Mouse (Mus musculus) common myeloid progenitor, adult 5-6 weeks (primary cell): ENCODE data around the gene Olfml2a. TPM values are rescaled to one million over a fixed set of nuclear protein-coding genes. Genes with fewer than 3 reads are reported as not detected.
A peak's percentile ranks its signal among the peaks of the same experiment; 100 is the strongest.

ENCODE experiments used
- ATAC-seq: replicated peaks from 2 replicates; pipeline ENCODE4 v1.8.0; 2016; ENCODE audit warnings: low read depth, mild to moderate bottlenecking, moderate TSS enrichment, inconsistent platforms; ENCODE audit not compliant: poor library complexity, severe bottlenecking
- total RNA-seq: library from RNA; stranded (forward); fragments of 200-1000, 187-1606 nt; gene quantifications from 2 replicates; pipeline ENCODE4 v1.2.3, GENCODE M21; 2017

The Olfml2a gene
- total RNA-seq: not detected in 2 replicates

GRCm38 (mm10) chr2:38931851-38932667, at the start of gene Olfml2a:
Gene Olfml2a, plus strand, starts transcription at chr2:38931978.
- peak; percentile 90 for ATAC-seq

DNA sequence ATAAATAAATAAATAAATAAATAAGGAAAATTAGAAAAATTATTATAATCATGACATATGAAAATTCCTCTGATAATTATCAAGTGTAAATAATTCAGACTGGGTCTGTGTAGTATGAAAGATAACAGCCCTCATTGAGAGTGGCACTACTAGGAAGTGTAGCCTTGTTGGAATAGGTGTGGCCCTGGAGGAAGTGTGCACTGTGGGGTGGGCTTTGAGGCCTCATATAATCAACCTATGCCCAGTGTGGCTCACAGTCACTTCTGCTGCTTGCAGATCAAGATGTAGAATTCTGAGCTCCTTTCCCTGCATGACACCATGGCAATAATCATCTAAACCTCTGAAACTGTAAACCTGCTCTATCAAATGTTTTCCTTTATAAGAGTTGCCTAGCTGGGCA, 28.9 kb upstream of the Olfml2a start:
- no peak for ATAC-seq

DNA sequence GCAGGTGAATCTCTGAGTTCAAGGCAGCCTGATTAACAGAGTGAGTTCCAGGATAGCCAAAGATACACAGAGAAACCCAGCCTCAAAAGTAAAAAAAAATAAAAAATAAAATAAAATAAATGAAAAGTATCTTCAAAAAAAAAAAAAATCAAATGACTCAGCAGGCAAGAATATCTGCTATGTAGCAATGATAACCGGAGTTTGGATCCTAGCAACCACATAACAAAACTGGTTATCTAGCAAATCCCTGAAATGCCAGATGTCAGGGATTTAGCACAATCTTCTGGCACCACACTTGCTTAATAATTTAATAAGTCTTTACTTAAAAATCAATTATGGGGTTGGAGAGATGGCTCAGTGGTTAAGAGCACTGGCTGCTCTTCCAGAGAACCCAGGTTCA, 27.5 kb upstream of the Olfml2a start:
- ATAC-seq: no peak

DNA sequence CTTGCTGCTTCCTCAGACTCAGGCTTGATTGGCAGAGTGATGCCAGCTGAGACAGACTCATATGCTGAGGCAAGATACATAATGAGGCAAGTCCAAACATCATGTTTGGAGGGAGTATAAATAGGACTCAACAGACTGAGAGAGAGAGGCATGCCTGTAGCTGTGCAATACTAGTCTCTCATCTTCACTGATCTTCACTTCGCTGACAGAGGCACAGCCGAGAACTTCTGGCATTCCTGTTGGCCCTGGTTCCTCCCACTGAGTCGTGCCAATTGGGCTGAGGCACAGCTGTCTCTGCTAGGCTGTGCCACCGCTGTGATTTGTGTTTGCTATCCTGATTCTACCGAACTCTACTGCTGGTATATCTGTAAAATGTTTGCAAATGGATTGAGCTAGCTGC, 25.7 kb upstream of the Olfml2a start:
- no peak for ATAC-seq

GRCm38 (mm10) chr2:38908604-38909003, 23.2 kb upstream of the Olfml2a start:
- no peak for ATAC-seq

DNA sequence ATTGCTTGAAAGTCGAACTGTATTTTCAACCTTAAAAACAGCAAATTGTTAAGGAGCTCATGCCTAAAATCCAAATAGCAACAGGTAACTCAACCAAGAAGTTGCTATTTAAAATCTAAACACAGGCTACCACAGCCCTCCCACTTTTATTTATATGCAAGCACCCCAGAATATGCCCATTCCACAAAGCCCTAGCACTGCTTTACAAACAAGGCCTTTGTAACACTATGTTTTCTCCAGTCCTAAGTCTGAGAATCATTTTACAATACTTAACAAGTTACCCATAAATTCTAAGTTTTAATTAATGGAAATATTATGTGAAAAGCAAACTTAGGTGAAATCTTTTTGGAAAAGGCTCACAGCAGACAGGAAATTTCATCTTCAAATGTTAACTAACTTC, 17.3 kb upstream of the Olfml2a start:
- ATAC-seq: no peak

GRCm38 (mm10) chr2:38914965-38915364, 16.8 kb upstream of the Olfml2a start:
- no peak for ATAC-seq

GRCm38 (mm10) chr2:38916947-38917691, 14.7 kb upstream of the Olfml2a start:
- ATAC-seq: no peak

DNA sequence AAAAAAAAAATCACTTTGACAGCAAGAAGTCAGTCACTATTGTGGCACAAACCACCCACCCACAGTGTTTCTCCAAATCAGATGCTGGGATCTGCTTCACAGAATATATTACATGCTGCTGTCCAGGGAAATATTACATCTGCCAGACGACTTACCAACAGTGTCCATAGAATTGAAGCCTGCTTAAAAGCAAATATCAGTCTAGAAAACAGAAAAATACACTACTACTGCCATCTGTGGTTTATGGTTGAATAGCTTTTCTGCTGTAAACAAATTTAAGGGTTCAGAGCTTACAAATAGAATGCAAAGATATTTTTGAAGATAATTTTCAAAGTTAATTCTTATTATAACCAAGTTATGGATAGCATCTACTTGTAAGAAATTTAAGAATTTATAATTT, 10.4 kb upstream of the Olfml2a start:
- ATAC-seq: no peak

DNA sequence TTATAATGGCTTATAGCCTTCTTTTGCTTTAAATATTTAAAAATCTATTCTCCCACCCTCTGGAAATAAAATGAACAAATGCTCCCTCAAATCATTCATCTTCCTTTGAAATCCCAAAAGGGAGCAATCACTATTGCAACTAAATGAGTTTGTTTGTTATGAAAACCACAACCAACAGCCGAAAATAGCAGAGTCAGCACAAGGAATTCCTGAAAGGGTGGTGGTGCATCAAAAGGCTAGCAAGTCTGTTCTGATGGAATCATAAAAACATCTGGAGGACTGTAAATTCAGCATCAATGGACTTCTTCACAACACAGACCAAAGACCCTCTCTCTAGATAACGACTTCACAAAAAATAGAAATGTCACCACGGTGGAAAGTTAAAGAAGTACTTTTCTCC, 8.3 kb upstream of the Olfml2a start:
- ATAC-seq: no peak

DNA sequence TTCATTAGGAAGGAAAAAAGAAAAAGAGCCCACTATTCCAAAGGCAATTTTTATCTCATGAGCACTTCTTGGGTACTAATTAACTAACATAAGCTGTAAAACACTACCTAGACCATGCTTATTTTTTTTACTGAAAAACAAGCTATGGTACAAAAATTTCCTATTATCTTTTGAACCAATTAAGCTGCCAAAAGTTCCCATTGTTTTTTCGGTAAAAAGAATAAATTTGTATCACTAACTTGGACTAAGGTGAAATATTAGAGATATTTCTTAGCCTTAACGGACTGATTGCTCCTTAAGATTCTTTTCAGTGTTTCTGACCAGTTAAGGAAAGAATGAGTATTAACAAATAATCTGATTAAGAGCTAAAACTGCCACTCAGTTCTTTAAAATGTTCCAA, 7.9 kb upstream of the Olfml2a start:
- ATAC-seq: no peak

DNA sequence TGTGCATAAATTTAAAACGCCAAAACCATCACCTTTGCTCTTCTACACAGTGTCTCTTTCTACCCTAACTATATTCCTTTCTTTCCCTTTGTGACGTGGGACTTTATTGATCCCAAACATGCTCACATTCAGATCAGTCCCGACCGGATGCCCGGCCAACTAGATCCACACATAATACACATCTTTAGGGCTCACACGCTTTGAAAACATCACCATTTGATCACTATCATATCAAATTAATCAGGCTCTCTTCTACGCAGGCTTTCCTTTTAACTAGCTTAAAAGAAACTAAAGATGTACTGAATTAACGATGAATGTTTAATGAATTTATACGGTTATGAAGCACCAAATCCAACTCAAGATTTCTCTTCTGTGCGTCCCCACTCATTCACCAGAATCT, 7.2 kb upstream of the Olfml2a start:
- no peak for ATAC-seq

DNA sequence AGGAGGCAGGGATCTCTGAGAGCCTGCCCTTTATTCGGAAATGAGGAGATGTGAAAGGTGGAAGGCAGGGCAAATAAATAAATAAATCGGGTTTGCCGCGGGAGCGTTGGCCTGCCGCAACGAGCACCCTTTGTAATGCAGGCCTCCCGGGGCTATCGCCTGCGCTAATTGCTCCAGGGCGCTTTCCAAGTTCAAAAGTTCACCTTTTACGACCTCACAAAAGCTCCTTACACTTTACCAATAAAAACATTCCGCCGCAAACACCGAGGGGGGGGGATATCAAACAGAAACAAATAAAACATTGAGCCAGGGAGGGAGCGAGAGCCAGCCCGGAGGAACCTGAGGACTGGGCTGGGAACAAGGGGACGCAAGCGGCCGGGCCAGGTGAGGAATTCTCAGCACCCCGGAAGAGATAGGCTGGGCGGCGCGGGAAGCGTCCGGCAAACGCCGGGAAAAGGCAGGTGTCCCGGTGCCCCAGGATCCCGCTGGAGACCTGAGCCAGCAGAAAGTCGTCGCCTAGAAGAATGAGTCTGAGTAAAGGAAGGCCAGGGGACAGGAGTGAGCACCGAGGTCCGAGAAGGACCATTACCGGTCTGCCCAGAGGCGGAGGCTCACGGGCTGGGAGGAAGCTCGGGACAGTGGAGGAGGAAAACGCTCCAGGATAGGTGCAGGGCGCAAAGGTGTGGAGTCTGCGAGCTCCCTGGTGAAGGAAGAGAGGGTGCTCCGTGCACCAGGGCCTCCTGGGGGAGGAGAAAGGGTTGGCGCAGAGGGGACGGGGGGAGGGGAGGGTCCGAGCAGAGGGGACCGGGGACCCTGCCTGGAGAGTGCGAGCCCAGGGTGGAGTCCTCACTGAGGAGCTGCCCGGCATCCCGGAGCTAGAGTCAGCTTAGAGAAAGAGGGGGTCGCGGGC, 6.4 kb upstream of the Olfml2a start:
- ATAC-seq: no peak

DNA sequence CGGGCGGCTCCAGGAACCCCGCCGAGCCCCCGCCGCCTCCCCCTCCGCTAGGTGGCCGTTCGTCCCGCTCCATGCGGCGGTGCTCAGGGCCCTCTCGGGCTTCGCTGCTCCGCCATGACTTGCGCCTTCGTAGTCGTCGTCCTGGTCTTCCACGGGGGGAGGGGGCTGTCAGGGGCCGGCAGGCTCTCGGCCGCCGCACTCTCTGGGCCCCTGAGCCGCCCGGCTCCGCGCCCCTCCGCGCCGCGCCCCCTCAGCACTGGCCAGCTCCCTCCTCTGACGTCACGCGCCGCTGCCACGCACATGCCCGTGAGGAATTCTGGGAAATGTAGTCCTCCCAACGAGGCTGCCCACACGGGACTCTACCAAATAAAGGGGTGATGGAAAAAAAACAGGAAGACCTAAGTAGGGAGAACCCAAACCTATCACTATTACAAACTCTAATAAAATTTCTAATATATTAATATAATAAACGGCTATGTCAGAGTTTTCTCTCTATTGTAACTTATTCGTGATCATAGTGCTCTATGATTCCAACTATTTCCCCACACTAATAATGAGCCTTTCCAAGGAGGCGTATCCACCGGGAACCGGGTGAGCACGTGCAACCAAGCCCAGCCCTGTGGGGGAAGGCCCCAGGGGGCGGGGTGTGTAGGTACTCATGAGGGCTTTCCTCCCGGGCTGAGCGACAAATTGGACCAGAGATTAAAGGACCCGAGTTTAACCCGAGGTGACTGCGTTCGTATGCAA, 5.5 kb upstream of the Olfml2a start:
- peak; percentile 92 for ATAC-seq

GRCm38 (mm10) chr2:38927115-38927979, 4.4 kb upstream of the Olfml2a start, which contains the start of gene Nr6a1:
Gene Nr6a1, minus strand, starts transcription at chr2:38927688.
- ATAC-seq: peak; percentile 41

- ATAC-seq: no peak
Observed at GRCm38 (mm10) chr2:38930269-38930668, 1.5 kb upstream of the Olfml2a start.

GRCm38 (mm10) chr2:38933931-38934330, 2.2 kb downstream of the Olfml2a start:
- no peak for ATAC-seq

DNA sequence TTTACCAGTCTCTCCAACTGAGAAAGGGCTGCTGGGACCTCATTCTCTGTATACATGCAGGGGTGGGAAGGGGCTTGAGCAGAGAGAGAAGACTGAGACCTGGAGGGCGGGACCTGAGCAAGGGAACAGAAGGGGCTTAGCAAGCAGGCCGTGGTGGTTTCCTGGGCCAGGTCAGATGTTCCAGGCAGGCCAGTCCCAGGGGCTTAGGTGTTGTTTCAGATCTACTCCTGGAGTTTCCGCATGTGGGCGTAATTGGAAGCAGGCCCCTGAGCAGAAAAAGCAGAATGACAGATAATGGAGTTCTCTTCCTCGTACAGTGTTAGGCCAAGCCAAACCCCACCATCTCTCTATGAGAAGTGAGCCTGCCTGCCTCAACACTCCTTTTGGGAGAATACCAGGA, 3.2 kb downstream of the Olfml2a start:
- ATAC-seq: no peak
